Mouse (Mus musculus): ENCODE data around the gene Pigo.
"Not testable (repeated sequence)": the region's sequence is repeated elsewhere in the genome, so short reads cannot be mapped to it uniquely, and the experiment has no call there.

Gene Pigo

GRCm38 (mm10) chr4:43001272-43001671, 24.3 kb downstream of the Pigo start:
- no peak for DNase-seq (ENCODE audit: low read depth)

- peak; percentile 97 for DNase-seq (ENCODE audit: low read depth)
Measured at GRCm38 (mm10) chr4:43000141-43000986, 25.3 kb downstream of the Pigo start, which contains the start of gene Vcp. Gene Vcp, minus strand, starts transcription at chr4:43000507.

DNA sequence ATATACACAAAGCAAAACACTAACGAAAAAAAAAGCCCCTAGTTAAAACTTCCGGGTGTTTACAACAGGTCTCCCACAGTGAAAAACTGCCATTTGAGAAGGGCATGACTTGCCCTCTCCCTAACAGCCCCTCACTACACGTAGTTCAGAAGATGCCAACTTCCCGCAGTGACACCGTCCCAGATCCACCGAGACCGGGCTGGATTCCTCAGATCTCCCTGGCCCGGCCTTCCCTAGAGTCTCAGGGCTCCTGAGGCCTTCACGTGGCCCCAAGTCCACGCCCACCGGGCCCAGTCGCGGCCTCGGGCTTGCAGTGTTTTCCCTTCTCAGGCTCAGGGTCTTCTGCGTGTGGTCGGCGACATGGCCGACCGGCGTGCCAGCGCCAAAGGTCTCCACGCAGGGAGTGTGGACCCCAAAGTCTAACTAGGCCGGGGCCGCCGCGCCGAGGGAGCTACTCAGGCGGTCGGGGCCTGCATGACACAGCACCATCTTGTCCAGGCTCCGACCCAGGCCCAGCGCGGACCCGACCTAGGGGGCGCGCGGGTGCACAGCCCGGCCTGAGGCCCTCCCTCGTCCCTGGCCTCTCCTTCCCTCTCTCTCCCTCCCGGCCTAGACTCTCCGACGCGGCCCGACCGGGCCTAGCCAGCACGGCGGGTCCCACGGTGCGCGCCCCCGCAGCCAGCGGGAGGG, 26.0 kb downstream of the Pigo start:
- peak; percentile 68 for DNase-seq (ENCODE audit: low read depth)

DNA sequence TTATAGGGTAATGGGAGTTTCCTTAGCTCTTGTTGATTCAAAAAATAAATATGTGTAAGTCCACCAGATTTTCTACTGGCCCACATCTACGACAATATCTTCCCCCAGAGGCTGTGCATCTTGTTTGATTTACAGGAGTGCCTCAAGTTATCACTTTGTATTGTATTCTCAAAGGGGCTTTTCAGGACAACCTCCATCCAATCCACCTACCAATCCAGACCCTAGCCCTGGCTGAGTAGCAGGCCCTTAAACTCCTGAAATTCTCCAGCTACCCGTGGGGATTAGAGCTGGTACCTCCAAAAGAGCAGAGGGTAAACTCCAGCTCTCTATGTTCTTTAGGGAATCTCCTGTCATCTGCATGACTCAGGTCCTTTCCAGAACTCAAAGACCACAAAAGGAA, 27.6 kb downstream of the Pigo start:
- no peak for DNase-seq (ENCODE audit: low read depth)

- no peak for DNase-seq (ENCODE audit: low read depth)
Measured at GRCm38 (mm10) chr4:42988296-42988695, 37.3 kb downstream of the Pigo start.

DNA sequence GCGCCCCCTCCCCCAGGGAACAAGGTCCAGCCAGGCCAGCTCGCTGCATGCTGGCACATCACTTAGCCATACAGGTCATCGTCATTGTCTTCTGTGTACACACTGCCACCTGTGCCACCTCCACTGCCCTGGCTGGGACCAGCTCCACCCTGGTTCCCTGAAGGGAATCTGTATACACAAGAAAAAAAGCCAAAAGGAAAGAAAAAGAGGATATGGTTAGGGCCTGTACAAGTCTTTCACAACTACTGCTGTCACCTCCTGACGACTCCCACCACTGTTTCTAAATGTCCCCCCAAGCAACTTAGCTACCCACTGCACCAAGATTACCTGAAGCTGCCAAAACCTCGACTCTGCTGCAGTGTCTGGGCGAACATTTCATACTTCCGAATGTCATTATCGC, 45.2 kb downstream of the Pigo start:
- not testable (repeated sequence) for DNase-seq (ENCODE audit: low read depth)

DNA sequence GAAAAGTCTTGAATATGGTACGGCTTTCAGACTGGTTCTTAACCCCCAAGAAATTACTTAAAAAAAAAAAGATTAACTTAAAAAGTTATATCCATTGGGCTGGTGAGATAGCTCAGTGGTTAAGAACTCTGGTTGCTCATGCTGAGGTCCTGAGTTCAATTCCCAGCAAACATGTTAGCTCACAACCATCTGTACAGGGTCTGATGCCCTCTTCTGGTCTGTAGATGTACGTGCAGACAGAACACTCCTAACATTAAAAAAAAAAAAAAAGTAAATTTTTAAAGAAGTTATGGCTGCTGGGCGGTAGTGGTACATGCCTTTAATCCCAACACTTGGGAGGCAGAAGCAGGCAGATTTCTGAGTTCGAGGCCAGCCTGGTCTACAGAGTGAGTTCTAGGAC, 47.6 kb downstream of the Pigo start:
- no peak for DNase-seq (ENCODE audit: low read depth)

- DNase-seq (ENCODE audit: low read depth): no peak
Measured at GRCm38 (mm10) chr4:42973868-42974267, 51.8 kb downstream of the Pigo start.

GRCm38 (mm10) chr4:42972952-42973351, 52.7 kb downstream of the Pigo start:
- no peak for DNase-seq (ENCODE audit: low read depth)

DNA sequence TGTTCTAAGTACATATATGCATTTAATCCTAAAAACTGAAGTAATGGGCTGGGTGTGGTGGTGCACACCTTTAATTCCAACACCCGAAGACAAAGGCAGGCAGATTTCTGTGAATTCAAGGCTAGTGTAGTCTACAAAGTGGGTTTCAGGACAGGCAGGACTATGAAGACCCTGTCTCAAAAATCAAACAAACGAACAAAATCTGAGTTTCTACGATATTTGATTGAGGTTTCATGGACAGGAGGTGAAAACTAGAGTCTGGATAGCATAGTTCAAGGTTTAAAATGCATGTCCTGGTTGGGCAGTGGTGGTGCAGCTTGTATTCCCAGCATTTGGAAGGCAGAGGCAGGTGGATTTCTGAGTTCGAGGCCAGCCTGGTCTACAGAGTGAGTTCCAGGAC, 56.3 kb downstream of the Pigo start, which contains the start of gene 1700022I11Rik:
Gene 1700022I11Rik (plus strand): TSS at position 301 of the 400 bp plus-strand sequence.
- DNase-seq (ENCODE audit: low read depth): no peak
